Comparison of ENCODE assay signal across 21 mouse cellular contexts in genomic region chr7:87369131-87369530, GRCm38 (mm10).
DNase-seq lines count a peak whose midpoint lies in the region; ATAC-seq and TF ChIP-seq lines count a peak whose summit lies in the region.
"Had no signal": no experiment of that assay in that cellular context is flagged by ENCODE, and none has a peak within 500 bp of the region (broad histone marks: within the 10 kb centered on the region; RNA-seq: fewer than 3 reads in every experiment).

No protein-coding gene starts in this region.

- TF ChIP-seq CTCF in gastrocnemius, adult 2 months (IDR thresholded peaks at IDR 0.05): no peak
- no peak for TF ChIP-seq CTCF in lung, postnatal 0 days (IDR thresholded peaks at IDR 0.05)
- no peak for TF ChIP-seq CTCF in lung, adult 2 months (IDR thresholded peaks at IDR 0.05; ENCODE audit: insufficient read depth, low read length)

- H3K4me3 ChIP-seq in gastrocnemius, adult 2 months: no peak overlapping the region
- no peak overlapping the region for H3K4me3 ChIP-seq in lung, postnatal 0 days (ENCODE audit: low read depth, low read length)
- no peak overlapping the region for H3K4me3 ChIP-seq in lung, adult 2 months (replicated peaks; ENCODE audit: extremely low read depth, low read depth, low read length)
- H3K4me3 ChIP-seq in forebrain, embryonic 13.5 days: no peak overlapping the region
- H3K4me3 ChIP-seq: embryonic facial prominence, embryonic 12.5 days; forebrain, embryonic 12.5 days; hindbrain, embryonic 12.5 days had no signal

- H3K9ac ChIP-seq in lung, postnatal 0 days (replicated peaks; ENCODE audit: low read depth): no peak overlapping the region
- H3K9ac ChIP-seq in forebrain, embryonic 13.5 days: no peak overlapping the region
- H3K9ac ChIP-seq: embryonic facial prominence, embryonic 12.5 days; forebrain, embryonic 12.5 days; forebrain, postnatal 0 days; hindbrain, embryonic 12.5 days had no signal

- intact Hi-C loops in gastrocnemius, adult 2 months (cut with DNase I): no loop called here

- no peak for DNase-seq in gastrocnemius, adult 2 months
- no peak for DNase-seq in gastrocnemius, postnatal 25 days
- DNase-seq in lung, postnatal 0 days (ENCODE audit: low spot score): peak; percentile 70
- no peak for DNase-seq in lung, adult 2 months
- DNase-seq in brain, adult 2 months (ENCODE audit: low read depth, low spot score): peak; percentile 6
- peak; percentile 40 for DNase-seq in skeletal muscle tissue, adult 2 months (ENCODE audit: low read depth, low spot score)
- DNase-seq in urinary bladder, postnatal 14 days (ENCODE audit: low spot score): no peak
- DNase-seq: adrenal gland, adult 8-10 months; adrenal gland, postnatal 36 days; cerebellum, adult 11-12 months; cerebellum, adult 9-10 months; cerebellum, postnatal 25 days; forebrain, postnatal 0 days; gastrocnemius, postnatal 10 days; heart, postnatal 4 days had no signal

- H3K4me2 ChIP-seq in lung, postnatal 0 days (replicated peaks; ENCODE audit: low read depth, low read length): no peak overlapping the region
- no peak overlapping the region for H3K4me2 ChIP-seq in forebrain, embryonic 13.5 days
- H3K4me2 ChIP-seq: embryonic facial prominence, embryonic 12.5 days; forebrain, embryonic 12.5 days; hindbrain, embryonic 12.5 days had no signal

- H3K27ac ChIP-seq in gastrocnemius, adult 2 months: peak overlapping the region; percentile 38
- no peak overlapping the region for H3K27ac ChIP-seq in lung, postnatal 0 days (ENCODE audit: low read length)
- H3K27ac ChIP-seq in forebrain, embryonic 13.5 days: no peak overlapping the region
- H3K27ac ChIP-seq: embryonic facial prominence, embryonic 12.5 days; forebrain, embryonic 12.5 days; hindbrain, embryonic 12.5 days had no signal

- H3K27me3 ChIP-seq in lung, postnatal 0 days (replicated peaks; ENCODE audit: insufficient read depth, low read length): no peaks in the 10 kb centered on the region
- H3K27me3 ChIP-seq in forebrain, embryonic 13.5 days: no peaks in the 10 kb centered on the region
- H3K27me3 ChIP-seq: embryonic facial prominence, embryonic 12.5 days; forebrain, embryonic 12.5 days; hindbrain, embryonic 12.5 days had no signal

- no peaks in the 10 kb centered on the region for H3K4me1 ChIP-seq in lung, postnatal 0 days (ENCODE audit: insufficient read depth, low read depth, low read length)
- H3K4me1 ChIP-seq in lung, adult 2 months (ENCODE audit: control insufficient read depth, insufficient read depth, low read length): no peaks in the 10 kb centered on the region; the same call in 1 of the 2 replicates
- H3K4me1 ChIP-seq in forebrain, embryonic 13.5 days: no peaks in the 10 kb centered on the region
- H3K4me1 ChIP-seq: embryonic facial prominence, embryonic 12.5 days; forebrain, embryonic 12.5 days; hindbrain, embryonic 12.5 days had no signal

- WGBS in lung, postnatal 0 days: 57% methylated on average over 1 of the region's 1 CpGs
- 71% methylated on average over 1 of the region's 1 CpGs for WGBS in lung, adult 2 months
- 89% methylated on average over 1 of the region's 1 CpGs for WGBS in forebrain, embryonic 13.5 days

- no peaks in the 10 kb centered on the region for H3K36me3 ChIP-seq in lung, postnatal 0 days (ENCODE audit: insufficient read depth, low read length)
- H3K36me3 ChIP-seq in forebrain, embryonic 13.5 days (ENCODE audit: poor library complexity, severe bottlenecking): no peaks in the 10 kb centered on the region
- H3K36me3 ChIP-seq: embryonic facial prominence, embryonic 12.5 days; forebrain, embryonic 12.5 days; hindbrain, embryonic 12.5 days had no signal

- peak; percentile 33 for ATAC-seq in lung, postnatal 0 days
- ATAC-seq in forebrain, embryonic 13.5 days: no peak
- ATAC-seq: forebrain, postnatal 0 days; hindbrain, embryonic 16.5 days; inflammation-experienced regulatory T-cells, adult 6 months had no signal

- TF ChIP-seq POLR2A in lung, adult 2 months (IDR thresholded peaks at IDR 0.05; ENCODE audit: borderline replicate concordance, extremely low read depth, low read depth, low read length): no peak

- TF ChIP-seq EP300 in lung, postnatal 0 days (IDR thresholded peaks at IDR 0.05): peak; percentile 31; the same call in 1 of the 2 replicates

- H3K9me3 ChIP-seq in lung, postnatal 0 days (ENCODE audit: low read length): no peaks in the 10 kb centered on the region
- H3K9me3 ChIP-seq in forebrain, embryonic 13.5 days (replicated peaks): no peaks in the 10 kb centered on the region
- H3K9me3 ChIP-seq: embryonic facial prominence, embryonic 12.5 days; forebrain, embryonic 12.5 days; hindbrain, embryonic 12.5 days had no signal

Comparison
In these comparisons a context has a peak if more than half of its experiments do, and no peak if none do; other contexts are left out.
1. DNase-seq: peak in lung, postnatal 0 days (single experiment), brain, adult 2 months (single experiment) and skeletal muscle tissue, adult 2 months (single experiment); none in gastrocnemius, adult 2 months (single experiment), gastrocnemius, postnatal 25 days (single experiment), lung, adult 2 months (single experiment) and urinary bladder, postnatal 14 days (single experiment).